Mouse (Mus musculus) testis, adult 2 months (tissue): Measurements from ENCODE around the gene Emc3.

Source experiments
- CTCF ChIP-seq: fragments of 200-500 bp; IDR thresholded peaks from 2 replicates; pipeline ENCODE4 v1.5.1; 2012; ENCODE audit warnings: low read depth, mild to moderate bottlenecking, inconsistent platforms, low read length, moderate library complexity; ENCODE audit not compliant: control insufficient read depth, insufficient read depth, insufficient replicate concordance
- POLR2A ChIP-seq: fragments of 200-500 bp; IDR thresholded peaks from 2 replicates; pipeline ENCODE4 v1.6.1; 2012; ENCODE audit warnings: low read depth, mild to moderate bottlenecking, inconsistent platforms, low read length, moderate library complexity; ENCODE audit not compliant: control insufficient read depth

GRCm38 (mm10) chr6:113564557-113564956 is 33.1 kb upstream of the Emc3 start:
- TF ChIP-seq CTCF, result no peak
- no peak for TF ChIP-seq POLR2A
